Comparison of ENCODE assay signal across 17 mouse cellular contexts in the genomic region with DNA sequence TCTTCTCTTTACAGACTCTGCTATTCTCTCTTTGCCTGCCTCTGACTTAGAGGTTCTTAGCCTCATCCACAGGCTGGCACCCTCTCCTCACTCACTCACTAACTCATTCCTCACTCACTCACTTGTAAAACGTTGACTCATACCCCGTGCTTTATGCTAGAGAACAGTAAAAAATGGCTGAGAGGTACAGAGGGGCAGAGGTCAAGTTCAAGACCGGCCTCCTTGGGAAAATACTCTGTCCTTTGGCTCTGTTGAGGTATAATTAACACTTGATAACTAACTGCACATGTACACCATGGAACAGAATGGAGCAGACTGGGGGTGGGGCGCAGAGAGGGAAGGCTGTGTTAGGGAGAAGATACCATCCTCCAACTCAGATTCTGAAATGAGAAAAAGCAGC. TPM values are rescaled to one million over a fixed set of nuclear protein-coding genes. Genes with fewer than 3 reads are reported as not detected.
DNase-seq lines count a peak whose midpoint lies in the region; ATAC-seq and TF ChIP-seq lines count a peak whose summit lies in the region.
"Had no signal": no experiment of that assay in that cellular context is flagged by ENCODE, and none has a peak within 500 bp of the region (broad histone marks: within the 10 kb centered on the region; RNA-seq: fewer than 3 reads in every experiment).

No protein-coding gene starts in this region.

- WGBS in intestine, embryonic 16.5 days, result 56% methylated on average over 4 of the region's 4 CpGs

- peak overlapping the region; percentile 59; the same call in 1 of the 2 replicates for H3K27ac ChIP-seq in left cerebral cortex, adult 2 months
- no peak overlapping the region for H3K27ac ChIP-seq in intestine, embryonic 16.5 days (ENCODE audit: low read length)
- H3K27ac ChIP-seq: heart, embryonic 10.5 days; hindbrain, embryonic 15.5 days; liver, embryonic 12.5 days; lung, embryonic 15.5 days had no signal

- peak; percentile 90 for ATAC-seq in intestine, embryonic 16.5 days
- ATAC-seq: activated CD4-positive, CD25-positive, alpha-beta regulatory T cell, adult 4 months; liver, embryonic 12.5 days had no signal

- DNase-seq in adrenal gland, adult 2 months, result peak; percentile 38
- no peak for DNase-seq in adrenal gland, adult 8-10 months
- DNase-seq in left cerebral cortex, adult 2 months (ENCODE audit: extremely low spot score in 1 of 2, low spot score in 2 of 2), result no peak
- DNase-seq in left cerebral cortex, postnatal 14 days (ENCODE audit: low spot score in 2 of 2), result no peak
- peak; percentile 27 for DNase-seq in kidney, postnatal 10 days
- DNase-seq in urinary bladder, postnatal 36 days (ENCODE audit: low spot score in 2 of 2), result no peak
- no peak for DNase-seq in left cerebral cortex, adult 9 months (ENCODE audit: low spot score in 2 of 2)
- DNase-seq: cerebellum, adult 11 months; heart, postnatal 14 days; thymus, postnatal 36 days had no signal

- no peaks in the 10 kb centered on the region for H3K27me3 ChIP-seq in intestine, embryonic 16.5 days (replicated peaks; ENCODE audit: control insufficient read depth, insufficient read depth, low read length)
- H3K27me3 ChIP-seq: hindbrain, embryonic 15.5 days; liver, embryonic 12.5 days; lung, embryonic 15.5 days had no signal

- no peak for TF ChIP-seq CTCF in left cerebral cortex, adult 2 months (IDR thresholded peaks at IDR 0.05)

- H3K9ac ChIP-seq in intestine, embryonic 16.5 days (ENCODE audit: low read depth, low read length), result no peak overlapping the region
- H3K9ac ChIP-seq: hindbrain, embryonic 15.5 days; liver, embryonic 12.5 days; lung, embryonic 15.5 days had no signal

- intact Hi-C loops in left cerebral cortex, adult 2 months (cut with DNase I), result no loop called here
- intact Hi-C loops in left cerebral cortex, postnatal 14 days (cut with DNase I), result loop anchor here (5.0 kb wide), 1 partner anchor 43 kb away; no protein-coding TSS in a partner anchor

- peaks cover 6% of the 10 kb centered on the region for H3K4me1 ChIP-seq in intestine, embryonic 16.5 days (ENCODE audit: control insufficient read depth, insufficient read depth, low read length)
- H3K4me1 ChIP-seq: heart, embryonic 10.5 days; hindbrain, embryonic 15.5 days; liver, embryonic 12.5 days; lung, embryonic 15.5 days had no signal

- no peaks in the 10 kb centered on the region for H3K36me3 ChIP-seq in intestine, embryonic 16.5 days (ENCODE audit: control insufficient read depth, insufficient read depth, low read length)
- H3K36me3 ChIP-seq: heart, embryonic 10.5 days; hindbrain, embryonic 15.5 days; liver, embryonic 12.5 days; lung, embryonic 15.5 days had no signal

- no peak overlapping the region for H3K4me3 ChIP-seq in left cerebral cortex, adult 2 months
- no peak overlapping the region for H3K4me3 ChIP-seq in intestine, embryonic 16.5 days (ENCODE audit: low read length)
- H3K4me3 ChIP-seq: heart, embryonic 10.5 days; hindbrain, embryonic 15.5 days; liver, embryonic 12.5 days; lung, embryonic 15.5 days had no signal

- no peaks in the 10 kb centered on the region for H3K9me3 ChIP-seq in intestine, embryonic 16.5 days (ENCODE audit: control insufficient read depth, low read length)
- H3K9me3 ChIP-seq: heart, embryonic 10.5 days; hindbrain, embryonic 15.5 days; liver, embryonic 12.5 days; lung, embryonic 15.5 days had no signal

- H3K4me2 ChIP-seq in intestine, embryonic 16.5 days (ENCODE audit: low read depth, low read length), result no peak overlapping the region
- H3K4me2 ChIP-seq: hindbrain, embryonic 15.5 days; liver, embryonic 12.5 days; lung, embryonic 15.5 days had no signal

RNA-seq across cellular contexts. Expression of a gene that starts 20.6 kb away (rescaled TPM):
- 10 to 100 TPM; 57.0 to 61.7 TPM for total RNA-seq in adrenal gland, adult 2 months (2021)
- polyA plus RNA-seq in adrenal gland, adult 2 months (2012; rRNA removed), result 1.5 TPM in 2 replicates
- total RNA-seq in adrenal gland, adult 8-10 months (2022), result 10 to 100 TPM; 53.5 to 66.6 (median 62.6) TPM
- 100 to 1,000 TPM; 292 to 322 TPM for total RNA-seq in left cerebral cortex, adult 2 months (2021)
- total RNA-seq in left cerebral cortex, postnatal 14 days (2021), result 100 to 1,000 TPM; 234 to 237 TPM
- 27.5 and 28.3 TPM in 2 replicates for polyA plus RNA-seq in intestine, embryonic 16.5 days (2015; fragmentation: Nextera tagmentation; extraction: Ambion mirVana)

RNA-seq across cellular contexts. Expression of a gene that starts 51.8 kb away (rescaled TPM):
- total RNA-seq in adrenal gland, adult 2 months (2021), result under 1 TPM; 0.32 to 0.73 TPM
- polyA plus RNA-seq in adrenal gland, adult 2 months (2012; rRNA removed), result 0.47 and 0.86 TPM in 2 replicates
- total RNA-seq in adrenal gland, adult 8-10 months (2022), result 1 to 10 TPM in 1 of 4 experiments, under 1 TPM in 3; 0.20 to 1.1 (median 0.57) TPM
- 1 to 10 TPM; 2.9 to 4.4 TPM for total RNA-seq in left cerebral cortex, adult 2 months (2021)
- total RNA-seq in left cerebral cortex, postnatal 14 days (2021), result 1 to 10 TPM; 5.2 to 5.6 TPM
- polyA plus RNA-seq in intestine, embryonic 16.5 days (2015; fragmentation: Nextera tagmentation; extraction: Ambion mirVana), result 0.95 and 1.1 TPM in 2 replicates
- total RNA-seq: megakaryocyte, adult 5-6 weeks had no signal

Comparison
In these comparisons a context has a peak if more than half of its experiments do, and no peak if none do; other contexts are left out.
1. DNase-seq: peak in adrenal gland, adult 2 months (single experiment) and kidney, postnatal 10 days (single experiment); none in adrenal gland, adult 8-10 months (single experiment), left cerebral cortex, adult 2 months (0 of 2), left cerebral cortex, postnatal 14 days (0 of 2), urinary bladder, postnatal 36 days (0 of 2) and left cerebral cortex, adult 9 months (0 of 2).